Mouse (Mus musculus): Measurements from ENCODE around the gene Sh3d21. TPM values are rescaled to one million over a fixed set of nuclear protein-coding genes. Genes with fewer than 3 reads are reported as not detected.
A peak's percentile ranks its signal among the peaks of the same experiment; 100 is the strongest.

Gene Sh3d21
- polyA plus RNA-seq, 1 experiment from 2014 or later: 7.9 TPM

DNA sequence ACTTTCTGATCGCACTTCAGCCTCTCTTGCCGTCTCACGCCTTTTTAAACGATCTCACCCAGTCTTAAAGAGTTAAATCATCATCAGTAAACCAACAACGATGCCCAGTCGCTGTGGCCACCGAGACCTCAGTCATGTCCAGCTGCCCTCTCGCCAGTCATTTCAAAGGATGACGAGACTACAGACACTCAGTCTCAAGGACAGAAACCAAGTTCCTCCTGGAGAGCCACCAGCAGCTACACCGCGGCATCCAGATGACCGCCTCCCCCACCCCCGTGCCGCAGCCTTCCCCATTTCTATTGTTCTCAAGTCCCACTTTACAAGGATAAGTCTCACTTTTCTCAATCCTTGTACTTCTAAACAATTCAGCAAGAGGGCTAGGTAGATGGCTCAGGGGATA lies 10.4 kb downstream of the Sh3d21 start:
- WGBS: 64% methylated on average over 14 of the region's 14 CpGs
- Histone ChIP-seq H3K36me3 (ENCODE audit: control insufficient read depth, insufficient read depth, low read length) (peaks cover 16% of the 10 kb centered on the region), H3K9ac (ENCODE audit: low read length) (no peak overlapping the region), H3K4me2 (ENCODE audit: low read length) (no peak overlapping the region), H3K4me3 (ENCODE audit: low read depth, low read length) (no peak overlapping the region), H3K9me3 (ENCODE audit: control insufficient read depth, low read length) (no peaks in the 10 kb centered on the region), H3K4me1 (replicated peaks; ENCODE audit: control insufficient read depth, insufficient read depth, low read length) (peaks cover 38% of the 10 kb centered on the region), H3K27ac (ENCODE audit: low read depth) (no peak overlapping the region), H3K27me3 (replicated peaks; ENCODE audit: control insufficient read depth, insufficient read depth, low read length) (no peaks in the 10 kb centered on the region)
- ATAC-seq (replicated peaks; ENCODE audit: low FRiP score, low TSS enrichment, low read depth) (no peak), DNase-seq (ENCODE audit: low spot score) (no peak)

DNA sequence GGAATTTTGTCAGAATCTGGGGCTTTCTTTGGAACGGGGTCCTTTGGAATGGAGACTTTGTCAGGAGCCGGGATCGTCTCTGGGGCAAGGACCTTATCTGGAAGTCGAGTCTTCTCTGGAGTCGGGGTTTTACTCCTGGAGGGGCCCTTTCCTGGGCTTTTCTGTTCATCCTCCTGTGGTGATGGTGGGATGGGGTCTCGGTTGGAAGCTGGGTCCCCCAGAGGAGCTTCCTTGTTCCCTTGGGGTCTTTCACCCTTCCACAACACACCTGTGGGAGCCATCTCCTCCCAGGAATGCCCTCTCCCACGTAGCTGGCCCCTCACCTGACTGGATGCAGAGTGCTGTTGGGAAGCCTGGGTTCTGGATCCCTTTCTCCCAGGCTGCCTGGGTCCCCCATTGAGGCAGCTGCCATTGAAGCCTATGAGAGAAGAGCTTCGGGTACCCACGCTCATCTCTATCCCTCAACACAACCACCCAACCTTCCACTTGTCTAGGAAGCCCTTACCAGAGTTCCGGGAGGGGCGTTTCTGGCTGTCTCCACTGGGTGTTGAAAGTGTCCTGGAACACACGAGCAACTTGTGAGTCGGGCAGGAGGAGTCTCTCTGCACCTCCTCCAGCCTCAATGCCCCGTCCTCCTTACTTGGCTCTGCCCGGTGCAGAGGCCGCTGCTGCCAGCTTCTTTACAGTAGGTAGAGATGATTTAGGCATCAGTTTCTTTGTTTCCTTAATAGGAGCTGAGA lies 11.4 kb downstream of the Sh3d21 start:
- ATAC-seq (replicated peaks; ENCODE audit: low FRiP score, low TSS enrichment, low read depth) (no peak), DNase-seq (ENCODE audit: low spot score) (no peak)
- no peak overlapping the region for H3K4me2 ChIP-seq (ENCODE audit: low read length)
- H3K9ac ChIP-seq (ENCODE audit: low read length): no peak overlapping the region
- no peak overlapping the region for H3K27ac ChIP-seq (ENCODE audit: low read depth)
- no peak overlapping the region for H3K4me3 ChIP-seq (ENCODE audit: low read depth, low read length)
- H3K9me3 ChIP-seq (ENCODE audit: control insufficient read depth, low read length): no peaks in the 10 kb centered on the region
- peaks cover 16% of the 10 kb centered on the region for H3K36me3 ChIP-seq (ENCODE audit: control insufficient read depth, insufficient read depth, low read length)
- 88% methylated on average over 16 of the region's 16 CpGs for WGBS
- peaks cover 46% of the 10 kb centered on the region for H3K4me1 ChIP-seq (replicated peaks; ENCODE audit: control insufficient read depth, insufficient read depth, low read length)
- H3K27me3 ChIP-seq (replicated peaks; ENCODE audit: control insufficient read depth, insufficient read depth, low read length): no peaks in the 10 kb centered on the region

DNA sequence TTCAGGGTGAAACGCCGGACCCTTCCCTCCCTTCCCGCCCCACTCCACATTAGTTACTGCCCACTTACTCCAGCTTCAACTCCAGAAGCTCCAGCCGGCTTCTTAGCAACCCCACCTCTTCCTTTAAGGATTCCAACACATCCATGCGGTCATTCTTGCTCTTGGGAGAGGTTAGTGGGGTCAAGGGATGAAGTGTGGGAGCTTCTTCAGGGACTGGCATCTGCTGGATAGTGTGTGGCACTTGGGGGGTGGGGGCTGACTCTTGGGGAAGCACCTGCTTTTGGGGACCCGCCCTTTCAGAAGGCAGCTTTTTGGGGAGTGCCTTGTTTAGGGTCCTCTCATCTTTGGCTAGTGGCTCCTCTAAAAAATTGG lies 12.4 kb downstream of the Sh3d21 start:
- no peaks in the 10 kb centered on the region for H3K9me3 ChIP-seq (ENCODE audit: control insufficient read depth, low read length)
- DNase-seq (ENCODE audit: low spot score) (no peak), ATAC-seq (replicated peaks; ENCODE audit: low FRiP score, low TSS enrichment, low read depth) (no peak)
- H3K4me2 ChIP-seq (ENCODE audit: low read length): peak overlapping the region; percentile 91
- peaks cover 16% of the 10 kb centered on the region for H3K36me3 ChIP-seq (ENCODE audit: control insufficient read depth, insufficient read depth, low read length)
- H3K27me3 ChIP-seq (replicated peaks; ENCODE audit: control insufficient read depth, insufficient read depth, low read length): no peaks in the 10 kb centered on the region
- H3K4me1 ChIP-seq (replicated peaks; ENCODE audit: control insufficient read depth, insufficient read depth, low read length): peaks cover 40% of the 10 kb centered on the region
- 41% methylated on average over 6 of the region's 6 CpGs for WGBS
- peak overlapping the region; percentile 20; the same call in 1 of the 2 replicates for H3K9ac ChIP-seq (ENCODE audit: low read length)
- H3K4me3 ChIP-seq (ENCODE audit: low read depth, low read length): peak overlapping the region; percentile 54
- H3K27ac ChIP-seq (ENCODE audit: low read depth): peak overlapping the region; percentile 90

DNA sequence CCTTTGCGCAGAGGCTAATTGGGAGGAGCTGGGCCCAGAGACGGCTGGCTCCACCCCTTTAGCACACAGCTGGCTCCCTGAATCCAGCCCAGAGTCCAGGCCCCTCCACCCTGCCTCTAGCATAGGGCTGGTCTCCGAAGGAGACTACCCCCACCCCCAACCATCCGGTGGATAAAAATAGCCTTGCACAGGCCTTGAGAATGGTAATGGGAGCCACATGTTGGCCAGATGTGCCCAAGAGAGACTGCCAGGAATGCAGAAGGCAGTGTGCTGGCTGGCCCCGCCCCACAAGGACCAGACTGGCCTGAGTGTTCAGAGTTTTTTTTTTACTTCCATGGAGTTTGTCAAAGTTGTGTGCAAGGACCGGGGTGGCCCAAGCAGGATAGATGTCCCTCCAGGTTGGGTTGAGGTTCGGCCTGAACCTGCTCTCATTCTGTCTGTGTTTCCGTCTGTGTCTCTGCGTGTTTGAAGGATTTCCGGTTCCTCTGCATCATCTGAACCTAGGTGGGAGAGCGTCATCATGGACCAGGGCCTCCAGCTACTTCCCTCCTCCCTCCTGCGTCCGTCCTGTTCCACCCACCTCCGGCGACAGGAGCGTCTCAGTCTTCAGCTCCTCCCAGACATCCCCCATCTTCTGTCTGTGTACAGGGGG lies 12.9 kb downstream of the Sh3d21 start:
- peaks cover 16% of the 10 kb centered on the region for H3K36me3 ChIP-seq (ENCODE audit: control insufficient read depth, insufficient read depth, low read length)
- 27% methylated on average over 16 of the region's 16 CpGs for WGBS
- DNase-seq (ENCODE audit: low spot score) (peak; percentile 79), ATAC-seq (replicated peaks; ENCODE audit: low FRiP score, low TSS enrichment, low read depth) (peak; percentile 25)
- peaks cover 35% of the 10 kb centered on the region for H3K4me1 ChIP-seq (replicated peaks; ENCODE audit: control insufficient read depth, insufficient read depth, low read length)
- H3K4me3 ChIP-seq (ENCODE audit: low read depth, low read length): peak overlapping the region; percentile 54
- H3K9me3 ChIP-seq (ENCODE audit: control insufficient read depth, low read length): no peaks in the 10 kb centered on the region
- H3K27ac ChIP-seq (ENCODE audit: low read depth): peak overlapping the region; percentile 90
- peak overlapping the region; percentile 91 for H3K4me2 ChIP-seq (ENCODE audit: low read length)
- no peaks in the 10 kb centered on the region for H3K27me3 ChIP-seq (replicated peaks; ENCODE audit: control insufficient read depth, insufficient read depth, low read length)
- peak overlapping the region; percentile 20; the same call in 1 of the 2 replicates for H3K9ac ChIP-seq (ENCODE audit: low read length)

DNA sequence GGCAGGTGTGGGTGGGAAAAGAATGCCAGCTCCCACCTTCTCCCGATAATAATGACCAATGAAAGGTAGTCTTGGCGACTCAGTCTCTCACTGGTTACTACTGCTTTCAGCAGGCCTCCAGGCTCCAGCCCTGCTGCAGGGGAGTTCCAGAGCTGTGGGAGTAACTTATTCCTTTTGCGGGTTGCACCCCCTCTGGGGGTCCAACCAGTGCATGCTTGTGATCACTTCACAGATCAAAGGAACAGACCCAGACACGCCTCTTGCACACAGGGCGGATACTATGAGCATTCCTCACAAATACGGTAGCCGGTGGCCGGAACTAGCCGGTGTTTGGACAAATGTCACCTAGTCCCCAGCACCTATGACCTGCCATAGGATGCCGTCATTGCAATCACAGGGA lies 13.5 kb downstream of the Sh3d21 start:
- DNase-seq (ENCODE audit: low spot score) (peak; percentile 63), ATAC-seq (replicated peaks; ENCODE audit: low FRiP score, low TSS enrichment, low read depth) (no peak)
- Histone ChIP-seq H3K4me1 (replicated peaks; ENCODE audit: control insufficient read depth, insufficient read depth, low read length) (peaks cover 33% of the 10 kb centered on the region), H3K4me3 (ENCODE audit: low read depth, low read length) (peak overlapping the region; percentile 54), H3K27me3 (replicated peaks; ENCODE audit: control insufficient read depth, insufficient read depth, low read length) (no peaks in the 10 kb centered on the region), H3K36me3 (ENCODE audit: control insufficient read depth, insufficient read depth, low read length) (peaks cover 16% of the 10 kb centered on the region), H3K4me2 (ENCODE audit: low read length) (peak overlapping the region; percentile 91), H3K9me3 (ENCODE audit: control insufficient read depth, low read length) (no peaks in the 10 kb centered on the region), H3K27ac (ENCODE audit: low read depth) (peak overlapping the region; percentile 90), H3K9ac (ENCODE audit: low read length) (peak overlapping the region; percentile 59)
- 45% methylated on average over 10 of the region's 10 CpGs for WGBS

DNA sequence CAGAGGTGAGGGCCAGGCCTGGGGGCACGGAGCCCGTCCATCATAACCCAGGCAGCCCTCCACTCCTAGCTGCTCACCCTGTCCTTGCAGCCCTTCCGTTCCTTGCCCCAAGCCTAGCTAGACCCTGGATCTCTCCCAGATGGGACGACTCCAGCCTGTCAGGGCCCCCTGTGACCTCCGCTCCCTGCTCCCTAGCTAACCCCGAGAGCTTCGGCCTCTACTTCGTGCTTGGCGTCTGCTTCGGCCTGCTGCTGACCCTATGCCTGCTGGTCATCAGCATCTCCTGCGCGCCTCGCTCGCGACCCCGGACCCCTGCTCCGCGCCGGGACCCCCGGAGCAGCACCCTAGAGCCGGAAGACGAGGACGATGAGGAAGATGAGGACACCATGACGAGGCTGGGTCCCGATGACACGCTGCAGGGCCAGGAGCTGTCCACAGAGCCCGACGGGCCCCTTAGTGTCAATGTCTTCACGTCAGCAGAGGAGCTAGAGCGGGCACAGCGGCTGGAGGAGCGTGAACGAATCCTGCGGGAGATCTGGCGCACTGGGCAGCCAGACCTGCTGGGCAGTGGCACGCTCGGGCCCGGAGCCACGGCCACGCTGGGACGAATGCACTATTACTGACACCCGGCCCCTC lies 14.1 kb downstream of the Sh3d21 start:
- peaks cover 33% of the 10 kb centered on the region for H3K4me1 ChIP-seq (replicated peaks; ENCODE audit: control insufficient read depth, insufficient read depth, low read length)

DNA sequence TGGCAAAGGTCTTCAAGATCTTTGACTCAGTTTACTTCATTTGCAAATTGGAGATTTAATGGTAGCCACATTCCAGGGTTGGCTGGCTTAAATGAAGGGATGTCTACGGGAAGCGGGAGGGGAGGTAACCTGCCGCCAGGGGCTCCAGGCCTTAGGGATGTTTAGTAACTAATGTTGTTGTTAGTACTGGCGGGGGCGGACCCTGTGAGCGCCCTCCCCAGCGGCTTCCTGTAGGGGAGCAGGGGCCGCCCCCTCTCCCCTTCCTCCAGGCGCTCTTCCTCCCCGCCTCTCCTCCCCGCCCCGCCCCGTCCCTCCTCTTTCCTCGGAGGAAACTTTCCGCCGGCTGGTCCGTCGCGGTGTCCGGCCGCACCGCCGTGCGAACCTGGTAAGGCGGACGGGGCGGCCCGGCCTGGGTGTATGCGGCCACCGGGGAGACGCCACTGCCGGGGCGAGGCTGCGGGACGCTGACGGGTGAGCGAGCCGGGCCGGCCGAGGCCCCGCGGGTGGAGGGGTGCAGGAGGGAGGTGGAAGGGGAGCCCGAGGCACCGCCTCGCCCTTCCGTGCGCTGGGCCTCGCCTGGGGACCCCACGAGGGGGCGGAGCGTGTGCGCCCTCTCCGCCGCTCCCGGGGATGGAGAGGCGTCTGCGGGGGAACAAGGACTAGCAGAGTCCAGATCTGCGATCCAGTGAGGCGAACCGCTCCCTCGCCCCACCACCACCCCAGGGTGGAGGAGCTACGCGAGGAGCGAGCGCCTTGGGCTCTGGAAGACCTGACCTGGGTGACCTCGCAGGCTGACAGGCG lies 14.9 kb downstream of the Sh3d21 start:
- Histone ChIP-seq H3K4me1 (replicated peaks; ENCODE audit: control insufficient read depth, insufficient read depth, low read length) (peaks cover 33% of the 10 kb centered on the region), H3K36me3 (ENCODE audit: control insufficient read depth, insufficient read depth, low read length) (peaks cover 16% of the 10 kb centered on the region), H3K9ac (ENCODE audit: low read length) (peak overlapping the region; percentile 59), H3K27me3 (replicated peaks; ENCODE audit: control insufficient read depth, insufficient read depth, low read length) (no peaks in the 10 kb centered on the region), H3K4me3 (ENCODE audit: low read depth, low read length) (peak overlapping the region; percentile 54), H3K27ac (ENCODE audit: low read depth) (peak overlapping the region; percentile 90), H3K4me2 (ENCODE audit: low read length) (peak overlapping the region; percentile 91), H3K9me3 (ENCODE audit: control insufficient read depth, low read length) (no peaks in the 10 kb centered on the region)
- DNase-seq (ENCODE audit: low spot score) (peak; percentile 80), ATAC-seq (replicated peaks; ENCODE audit: low FRiP score, low TSS enrichment, low read depth) (peak; percentile 77)
- under 1% methylated on average over 59 of the region's 67 CpGs for WGBS

More for the DNA sequence above, 14.1 kb downstream of the Sh3d21 start:
- Histone ChIP-seq H3K27me3 (replicated peaks; ENCODE audit: control insufficient read depth, insufficient read depth, low read length) (no peaks in the 10 kb centered on the region), H3K4me3 (ENCODE audit: low read depth, low read length) (peak overlapping the region; percentile 54), H3K4me2 (ENCODE audit: low read length) (peak overlapping the region; percentile 91), H3K27ac (ENCODE audit: low read depth) (peak overlapping the region; percentile 90), H3K9ac (ENCODE audit: low read length) (peak overlapping the region; percentile 59), H3K9me3 (ENCODE audit: control insufficient read depth, low read length) (no peaks in the 10 kb centered on the region), H3K36me3 (ENCODE audit: control insufficient read depth, insufficient read depth, low read length) (peaks cover 16% of the 10 kb centered on the region)
- ATAC-seq (replicated peaks; ENCODE audit: low FRiP score, low TSS enrichment, low read depth): no peak
- no peak for DNase-seq (ENCODE audit: low spot score)
- WGBS: 20% methylated on average over 42 of the region's 42 CpGs

DNA sequence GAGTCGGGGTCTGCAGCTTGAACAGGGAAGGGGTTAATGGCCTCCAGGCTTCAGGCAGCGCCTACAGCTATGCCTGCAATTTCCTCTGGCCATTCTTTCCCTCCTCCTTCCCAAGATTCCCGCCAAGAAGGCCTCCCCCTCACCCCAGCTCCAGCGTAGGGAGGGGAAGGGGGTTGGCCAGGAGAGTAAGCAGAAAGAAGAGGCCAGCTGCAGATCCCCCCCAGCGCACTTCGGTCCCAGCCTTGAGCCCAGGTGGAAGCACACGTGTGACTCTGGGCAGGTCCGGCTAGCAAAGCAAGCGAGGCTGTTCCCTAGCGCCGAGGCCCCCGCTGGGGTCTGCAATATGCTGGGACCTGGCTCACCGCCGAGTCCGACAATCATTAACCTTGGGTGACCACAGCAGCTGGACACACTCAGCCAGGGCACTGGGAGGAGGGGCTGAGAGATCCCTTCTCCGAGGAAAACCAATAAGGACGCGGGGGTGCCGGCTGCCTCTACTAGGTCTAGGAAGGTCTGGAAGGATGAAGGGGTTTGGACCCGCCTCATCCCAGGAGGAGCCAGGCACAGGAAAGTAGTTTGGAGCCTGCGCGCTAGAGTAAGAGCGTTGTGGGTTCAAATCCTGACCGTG lies 15.6 kb downstream of the Sh3d21 start, which contains the start of gene Eva1b:
Gene Eva1b, plus strand, starts transcription at position 212 of the 628 bp plus-strand sequence.
- H3K9ac ChIP-seq (ENCODE audit: low read length): peak within 1 kb of the TSS; percentile 59

More for the DNA sequence above, 15.6 kb downstream of the Sh3d21 start, which contains the start of gene Eva1b:
- ATAC-seq (replicated peaks; ENCODE audit: low FRiP score, low TSS enrichment, low read depth) (peak; percentile 61), DNase-seq (ENCODE audit: low spot score) (peak; percentile 91)
- 2% methylated on average over 24 of the region's 24 CpGs for WGBS
- Histone ChIP-seq H3K9me3 (ENCODE audit: control insufficient read depth, low read length) (no peaks in the 10 kb centered on the region), H3K4me3 (ENCODE audit: low read depth, low read length) (peak within 1 kb of the TSS; percentile 54), H3K27ac (ENCODE audit: low read depth) (peak within 1 kb of the TSS; percentile 90), H3K4me2 (ENCODE audit: low read length) (peak within 1 kb of the TSS; percentile 91), H3K27me3 (replicated peaks; ENCODE audit: control insufficient read depth, insufficient read depth, low read length) (no peaks in the 10 kb centered on the region), H3K36me3 (ENCODE audit: control insufficient read depth, insufficient read depth, low read length) (peaks cover 16% of the 10 kb centered on the region), H3K4me1 (replicated peaks; ENCODE audit: control insufficient read depth, insufficient read depth, low read length) (peaks cover 33% of the 10 kb centered on the region)

All from intestine, embryonic 14.5 days (tissue).